Mouse (Mus musculus): ENCODE measurements around the gene Robo2. TPM values are rescaled to one million over a fixed set of nuclear protein-coding genes. Genes with fewer than 3 reads are reported as not detected.
"Not testable (repeated sequence)": the region's sequence is repeated elsewhere in the genome, so short reads cannot be mapped to it uniquely, and the experiment has no call there.

Robo2 gene
- polyA plus RNA-seq, 1 experiment from 2014 or later = 7.8 TPM

DNA sequence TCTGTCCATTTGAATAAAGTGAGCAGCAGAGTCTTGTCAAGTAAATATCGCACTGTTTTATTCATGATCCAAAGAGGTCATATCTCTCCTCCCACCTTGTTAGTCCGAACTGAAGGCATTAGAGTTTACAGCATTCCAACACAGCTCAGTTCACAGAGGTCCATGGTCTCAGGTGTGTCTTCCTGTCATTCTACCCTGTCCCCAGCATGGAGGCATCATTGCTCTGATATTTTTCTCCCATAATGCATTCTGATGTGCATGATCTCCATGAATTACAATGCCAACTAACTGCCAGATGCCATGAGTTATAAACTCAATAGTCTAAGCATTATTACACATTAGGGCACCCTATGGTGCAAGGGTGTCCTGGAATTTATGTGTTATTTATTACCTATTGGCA, 354.7 kb downstream of the Robo2 start:
- no peaks in the 10 kb centered on the region for H3K36me3 ChIP-seq
- no peaks in the 10 kb centered on the region for H3K27me3 ChIP-seq (replicated peaks)
- no peaks in the 10 kb centered on the region for H3K9me3 ChIP-seq
- no peak for ATAC-seq (ENCODE audit: extremely low read depth, insufficient number of reproducible peaks, low FRiP score, low TSS enrichment)
- H3K4me2 ChIP-seq = no peak overlapping the region
- no peak overlapping the region for H3K9ac ChIP-seq
- no peak overlapping the region for H3K27ac ChIP-seq (replicated peaks)
- no peak overlapping the region for H3K4me3 ChIP-seq
- whole genome bisulfite sequencing = 80% methylated on average over 2 of the region's 2 CpGs
- H3K4me1 ChIP-seq = peaks cover 9% of the 10 kb centered on the region; the same call in 1 of the 2 replicates

GRCm38 (mm10) chr16:74056210-74056609, 355.4 kb downstream of the Robo2 start:
- WGBS = 69% methylated on average over 1 of the region's 1 CpGs
- Histone ChIP-seq H3K4me1 (peaks cover 9% of the 10 kb centered on the region; the same call in 1 of the 2 replicates), H3K36me3 (no peaks in the 10 kb centered on the region), H3K27me3 (replicated peaks) (no peaks in the 10 kb centered on the region), H3K9me3 (no peaks in the 10 kb centered on the region), H3K9ac (no peak overlapping the region), H3K27ac (replicated peaks) (no peak overlapping the region), H3K4me3 (no peak overlapping the region), H3K4me2 (no peak overlapping the region)
- no peak for ATAC-seq (ENCODE audit: extremely low read depth, insufficient number of reproducible peaks, low FRiP score, low TSS enrichment)

- ATAC-seq (ENCODE audit: extremely low read depth, insufficient number of reproducible peaks, low FRiP score, low TSS enrichment) = no peak
- Histone ChIP-seq H3K4me3 (no peak overlapping the region), H3K9ac (no peak overlapping the region), H3K27me3 (replicated peaks) (no peaks in the 10 kb centered on the region), H3K36me3 (no peaks in the 10 kb centered on the region), H3K4me2 (0 out of 2 replicates have a peak overlapping the region, but pooled peaks have one; percentile 9), H3K9me3 (no peaks in the 10 kb centered on the region), H3K27ac (replicated peaks) (no peak overlapping the region; the same call in 1 of the 2 replicates), H3K4me1 (peaks cover 9% of the 10 kb centered on the region; the same call in 1 of the 2 replicates)
- 64% methylated on average over 10 of the region's 10 CpGs for WGBS
Observed at GRCm38 (mm10) chr16:74055061-74055751, 356.4 kb downstream of the Robo2 start.

GRCm38 (mm10) chr16:74049467-74049866, 362.2 kb downstream of the Robo2 start:
- no peaks in the 10 kb centered on the region for H3K27me3 ChIP-seq (replicated peaks)
- no peaks in the 10 kb centered on the region for H3K36me3 ChIP-seq
- no peak for ATAC-seq (ENCODE audit: extremely low read depth, insufficient number of reproducible peaks, low FRiP score, low TSS enrichment)
- no peak overlapping the region for H3K9ac ChIP-seq
- no peak overlapping the region for H3K4me2 ChIP-seq
- WGBS = 79% methylated on average over 5 of the region's 5 CpGs
- no peak overlapping the region for H3K27ac ChIP-seq (replicated peaks)
- no peak overlapping the region for H3K4me3 ChIP-seq
- H3K4me1 ChIP-seq = no peaks in the 10 kb centered on the region
- no peaks in the 10 kb centered on the region for H3K9me3 ChIP-seq

- Histone ChIP-seq H3K9ac (no peak overlapping the region), H3K4me1 (no peaks in the 10 kb centered on the region), H3K4me3 (no peak overlapping the region), H3K27ac (replicated peaks) (no peak overlapping the region), H3K36me3 (no peaks in the 10 kb centered on the region), H3K27me3 (replicated peaks) (no peaks in the 10 kb centered on the region), H3K9me3 (no peaks in the 10 kb centered on the region), H3K4me2 (no peak overlapping the region)
- WGBS = 64% methylated on average over 6 of the region's 6 CpGs
- ATAC-seq (ENCODE audit: extremely low read depth, insufficient number of reproducible peaks, low FRiP score, low TSS enrichment) = no peak
Observed at GRCm38 (mm10) chr16:74048980-74049379, 362.6 kb downstream of the Robo2 start.

DNA sequence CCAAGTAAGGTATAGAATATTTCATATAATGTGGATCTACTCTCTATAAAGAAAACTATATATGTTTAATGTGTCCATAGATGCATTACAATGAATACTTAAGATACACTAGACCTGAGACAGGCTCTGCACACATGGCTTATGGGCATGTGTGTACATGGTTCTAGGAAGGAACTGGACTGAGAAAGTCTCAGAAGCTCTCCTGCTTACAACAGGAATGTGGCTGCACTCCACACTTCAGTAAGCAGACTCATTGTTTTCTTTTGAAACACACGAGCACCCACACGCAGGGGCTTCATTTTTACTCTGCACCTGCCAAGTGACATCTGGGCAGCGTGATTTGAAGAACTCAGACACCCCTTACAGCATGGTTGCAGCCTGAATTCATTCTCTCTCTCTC, 364.4 kb downstream of the Robo2 start:
- Histone ChIP-seq H3K4me3 (no peak overlapping the region), H3K36me3 (no peaks in the 10 kb centered on the region), H3K27me3 (replicated peaks) (no peaks in the 10 kb centered on the region), H3K9ac (no peak overlapping the region), H3K27ac (replicated peaks) (no peak overlapping the region), H3K4me2 (no peak overlapping the region), H3K9me3 (no peaks in the 10 kb centered on the region), H3K4me1 (no peaks in the 10 kb centered on the region)
- 34% methylated on average over 3 of the region's 3 CpGs for WGBS
- no peak for ATAC-seq (ENCODE audit: extremely low read depth, insufficient number of reproducible peaks, low FRiP score, low TSS enrichment)

- H3K36me3 ChIP-seq; H3K4me3 ChIP-seq; ATAC-seq (ENCODE audit: extremely low read depth, insufficient number of reproducible peaks, low FRiP score, low TSS enrichment); H3K9ac ChIP-seq; H3K9me3 ChIP-seq; H3K4me1 ChIP-seq; H3K27ac ChIP-seq (replicated peaks); H3K4me2 ChIP-seq; H3K27me3 ChIP-seq (replicated peaks): not testable (repeated sequence)
- 77% methylated on average over 2 of the region's 2 CpGs for WGBS
Observed at GRCm38 (mm10) chr16:74040797-74041196, 370.8 kb downstream of the Robo2 start.

- Histone ChIP-seq H3K9ac (no peak overlapping the region), H3K4me1 (peaks cover 3% of the 10 kb centered on the region; the same call in 1 of the 2 replicates), H3K27ac (replicated peaks) (no peak overlapping the region), H3K36me3 (no peaks in the 10 kb centered on the region), H3K4me2 (no peak overlapping the region), H3K27me3 (replicated peaks) (no peaks in the 10 kb centered on the region), H3K9me3 (no peaks in the 10 kb centered on the region), H3K4me3 (no peak overlapping the region)
- ATAC-seq (ENCODE audit: extremely low read depth, insufficient number of reproducible peaks, low FRiP score, low TSS enrichment) = no peak
- 57% methylated on average over 4 of the region's 4 CpGs for WGBS
Observed at GRCm38 (mm10) chr16:74027822-74028221, 383.8 kb downstream of the Robo2 start.

DNA sequence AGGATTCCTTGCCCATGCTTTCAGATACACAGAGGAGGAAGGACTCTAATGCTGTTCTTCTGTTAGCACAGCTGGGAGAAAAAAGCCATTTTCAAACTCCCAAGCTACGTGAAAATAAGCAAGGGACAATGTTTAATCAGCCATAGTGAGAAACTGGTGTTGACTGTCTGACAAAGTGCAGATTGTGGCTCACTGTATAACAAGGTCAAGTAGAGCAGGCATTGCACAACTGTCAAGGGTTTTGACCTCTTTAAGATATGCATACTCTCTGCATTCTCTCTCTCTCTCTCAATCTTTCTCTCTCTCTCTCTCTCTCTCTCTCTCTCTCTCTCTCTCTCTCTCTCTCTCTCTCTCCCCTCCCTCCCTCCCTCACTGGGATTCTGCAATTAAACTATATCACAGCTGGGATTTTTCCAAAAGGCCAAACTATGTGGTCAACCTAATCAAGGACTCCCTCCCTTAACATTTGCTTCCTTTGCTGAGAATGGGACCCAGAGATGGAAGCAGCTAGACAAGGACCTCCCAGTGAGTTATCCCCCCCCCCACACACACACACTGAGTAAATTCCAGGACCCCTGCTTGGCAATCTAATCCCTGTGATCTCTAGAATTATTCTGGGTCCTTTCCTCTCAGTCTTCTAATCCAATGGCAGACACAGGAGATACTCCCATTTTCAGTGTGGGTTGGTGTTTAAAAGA, 389.2 kb downstream of the Robo2 start:
- H3K4me1 ChIP-seq = peaks cover 11% of the 10 kb centered on the region; the same call in 1 of the 2 replicates
- 0 out of 2 replicates have a peak overlapping the region, but pooled peaks have one; percentile 24 for H3K27ac ChIP-seq (replicated peaks)
- H3K36me3 ChIP-seq = no peaks in the 10 kb centered on the region
- WGBS = 6% methylated on average over 1 of the region's 1 CpGs
- no peaks in the 10 kb centered on the region for H3K27me3 ChIP-seq (replicated peaks)
- H3K4me3 ChIP-seq = no peak overlapping the region
- H3K9ac ChIP-seq = no peak overlapping the region
- no peak overlapping the region for H3K4me2 ChIP-seq
- ATAC-seq (ENCODE audit: extremely low read depth, insufficient number of reproducible peaks, low FRiP score, low TSS enrichment) = no peak
- no peaks in the 10 kb centered on the region for H3K9me3 ChIP-seq

DNA sequence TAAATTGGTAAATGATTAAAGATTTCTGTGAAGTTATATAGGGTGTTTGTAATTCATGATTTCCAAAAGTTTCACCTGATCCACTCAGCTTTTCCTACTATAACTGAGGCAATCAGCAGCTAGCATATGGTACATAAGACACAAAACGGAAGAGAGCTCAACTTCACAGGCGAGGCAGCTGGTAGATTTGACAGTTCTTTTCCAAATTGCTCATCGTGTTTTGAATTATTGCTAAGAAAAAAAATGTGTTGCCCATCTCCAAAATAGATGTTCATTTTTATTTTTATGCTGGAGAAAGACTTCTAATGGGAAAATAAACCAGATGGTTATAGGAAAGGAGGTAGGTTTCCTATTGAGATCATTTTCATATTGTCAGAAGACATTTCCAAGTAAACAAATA, 405.9 kb downstream of the Robo2 start:
- Histone ChIP-seq H3K27ac (replicated peaks) (no peak overlapping the region), H3K36me3 (no peaks in the 10 kb centered on the region), H3K27me3 (replicated peaks) (no peaks in the 10 kb centered on the region), H3K4me3 (no peak overlapping the region), H3K4me1 (no peaks in the 10 kb centered on the region), H3K4me2 (no peak overlapping the region), H3K9ac (no peak overlapping the region), H3K9me3 (no peaks in the 10 kb centered on the region)
- 76% methylated on average over 3 of the region's 3 CpGs for WGBS
- ATAC-seq (ENCODE audit: extremely low read depth, insufficient number of reproducible peaks, low FRiP score, low TSS enrichment) = no peak

DNA sequence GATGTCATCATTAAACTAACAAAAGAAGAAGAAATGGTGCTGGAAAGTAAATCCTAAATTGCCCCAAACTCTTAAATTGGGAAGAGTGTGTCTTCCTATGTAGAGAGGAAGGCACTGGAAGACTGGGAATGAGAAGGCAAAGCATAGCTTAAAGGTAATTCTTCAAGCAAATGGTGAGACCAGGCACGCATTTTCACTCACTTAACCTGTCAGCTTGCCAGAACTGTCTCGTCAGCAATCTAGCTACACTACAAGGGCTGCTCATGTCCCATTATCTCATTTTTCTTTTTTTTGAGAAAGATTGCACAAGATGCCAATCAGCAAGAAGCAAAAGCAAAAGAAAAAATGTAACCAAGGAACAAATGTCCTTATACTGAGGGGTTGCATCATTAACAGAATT, 410.3 kb downstream of the Robo2 start:
- H3K36me3 ChIP-seq = no peaks in the 10 kb centered on the region
- H3K9me3 ChIP-seq = no peaks in the 10 kb centered on the region
- ATAC-seq (ENCODE audit: extremely low read depth, insufficient number of reproducible peaks, low FRiP score, low TSS enrichment) = no peak
- no peak overlapping the region for H3K4me3 ChIP-seq
- H3K4me1 ChIP-seq = no peaks in the 10 kb centered on the region
- WGBS = 32% methylated on average over 2 of the region's 2 CpGs
- H3K4me2 ChIP-seq = no peak overlapping the region
- H3K9ac ChIP-seq = no peak overlapping the region
- H3K27me3 ChIP-seq (replicated peaks) = no peaks in the 10 kb centered on the region
- H3K27ac ChIP-seq (replicated peaks) = no peak overlapping the region

DNA sequence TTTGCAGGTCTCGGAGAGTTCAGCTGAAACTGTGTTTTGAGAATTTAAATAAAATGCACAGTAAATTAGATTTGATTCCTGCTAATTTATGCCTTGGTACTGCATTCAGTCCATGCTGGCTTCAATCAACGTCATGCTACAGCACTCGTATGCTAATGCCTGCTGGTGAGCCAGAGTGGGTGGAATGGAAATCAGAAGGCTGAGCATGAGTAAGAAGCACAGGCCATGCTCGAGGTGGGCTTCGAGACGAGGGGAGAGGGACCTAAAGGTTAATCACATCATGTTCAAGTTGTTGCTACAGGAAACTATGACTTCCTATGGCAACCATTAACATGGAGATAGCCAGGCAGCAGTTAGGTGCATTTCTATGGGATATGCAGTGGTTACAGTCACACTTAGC, 420.4 kb downstream of the Robo2 start:
- no peak overlapping the region for H3K27ac ChIP-seq (replicated peaks)
- H3K9me3 ChIP-seq = no peaks in the 10 kb centered on the region
- H3K4me1 ChIP-seq = no peaks in the 10 kb centered on the region
- no peak overlapping the region for H3K4me3 ChIP-seq
- no peak overlapping the region for H3K9ac ChIP-seq
- no peak overlapping the region for H3K4me2 ChIP-seq
- no peaks in the 10 kb centered on the region for H3K36me3 ChIP-seq
- no peaks in the 10 kb centered on the region for H3K27me3 ChIP-seq (replicated peaks)
- no peak for ATAC-seq (ENCODE audit: extremely low read depth, insufficient number of reproducible peaks, low FRiP score, low TSS enrichment)
- WGBS = 69% methylated on average over 6 of the region's 6 CpGs

Measured in heart, embryonic 13.5 days (tissue).